Mouse (Mus musculus): Measurements from ENCODE around the gene Klk1.

DNA sequence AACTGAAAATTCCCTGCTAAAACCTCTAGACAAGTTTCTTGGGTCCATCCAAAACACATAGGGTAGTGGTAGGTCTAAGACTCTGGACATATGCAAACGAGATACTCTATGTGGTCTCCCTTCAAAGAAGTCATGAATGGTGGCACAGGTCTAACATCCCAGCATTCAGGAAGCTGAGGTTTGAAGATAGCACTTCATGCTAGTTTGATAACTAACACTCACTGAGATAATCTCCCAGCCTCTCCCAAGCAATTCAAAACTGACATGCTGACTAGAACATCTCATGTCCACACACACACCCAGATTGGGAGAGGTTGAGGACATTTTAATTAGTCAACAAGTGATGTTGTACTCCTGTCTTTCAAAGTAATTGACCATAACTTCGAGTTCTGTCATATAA lies 14.8 kb downstream of the Klk1 start:
- TF ChIP-seq USF1 (IDR thresholded peaks at IDR 0.05; ENCODE audit: low read depth): no peak
- no peak for TF ChIP-seq CTCF (IDR thresholded peaks at IDR 0.05; ENCODE audit: control insufficient read depth, insufficient read depth, insufficient read length)
- no peak for TF ChIP-seq MYOG (IDR thresholded peaks at IDR 0.05; ENCODE audit: control insufficient read depth, extremely low read depth, insufficient read length)
- TF ChIP-seq MAX (IDR thresholded peaks at IDR 0.05): no peak

Data from C2C12 (cell line).